Mouse (Mus musculus) cerebellum, adult 11 months (tissue): ENCODE measurements around the gene Gm7980.
"Not testable (repeated sequence)": the region's sequence is repeated elsewhere in the genome, so short reads cannot be mapped to it uniquely, and the experiment has no call there.

Source experiments
- DNase-seq: peaks from one replicate; pipeline ENCODE4 v3.0.0; 2022

Gm7980 gene

GRCm38 (mm10) chr14:41907190-41907589 lies at the start of gene Gm7980:
Gene Gm7980, minus strand, starts transcription at chr14:41907290.
- DNase-seq, result not testable (repeated sequence)

GRCm38 (mm10) chr14:41943695-41944094 lies 36.6 kb upstream of the Gm7980 start, which contains the start of gene 1700024B05Rik:
Gene 1700024B05Rik, plus strand, starts transcription at chr14:41943995.
- DNase-seq, result not testable (repeated sequence)

- DNase-seq, result not testable (repeated sequence)
Measured at GRCm38 (mm10) chr14:41924649-41925048, 17.6 kb upstream of the Gm7980 start, which contains the start of gene 1700049E17Rik1. Gene 1700049E17Rik1, plus strand, starts transcription at chr14:41924949.
